Mouse (Mus musculus) G1E (cell line): ENCODE data around the gene Slc22a18. TPM values are rescaled to one million over a fixed set of nuclear protein-coding genes. Genes with fewer than 3 reads are reported as not detected.

Experiments used
- ATAC-seq: 2 replicates; pipeline ENCODE4 v1.8.0; 2016; ENCODE audit warnings: mild to moderate bottlenecking; ENCODE audit not compliant: insufficient number of reproducible peaks, poor library complexity, low FRiP score, severe bottlenecking; ENCODE audit errors: extremely low read depth
- DNase-seq: peaks from one replicate; pipeline ENCODE4 v3.0.0; 2012; ENCODE audit warnings: low spot score
- H3K27me3 ChIP-seq: 2 replicates; pipeline ENCODE4 v1.6.1; 2012; ENCODE audit warnings: mild to moderate bottlenecking, low read length, inconsistent platforms; ENCODE audit not compliant: insufficient read depth
- H3K36me3 ChIP-seq: replicated peaks from 2 replicates; pipeline ENCODE3; 2012; ENCODE audit warnings: mild to moderate bottlenecking, inconsistent platforms
- H3K4me1 ChIP-seq: 2 replicates; pipeline ENCODE4 v1.6.1; 2012; ENCODE audit warnings: low read depth, low read length, inconsistent platforms, mixed read lengths; ENCODE audit not compliant: insufficient read depth
- H3K4me3 ChIP-seq: 2 replicates; pipeline ENCODE4 v1.5.1; 2012; ENCODE audit warnings: low read depth, mild to moderate bottlenecking, inconsistent platforms, low read length, moderate library complexity, mixed read lengths
- H3K9me3 ChIP-seq: replicated peaks from 2 replicates; pipeline ENCODE4 v1.6.1; 2012; ENCODE audit warnings: inconsistent platforms
- CTCF ChIP-seq: IDR thresholded peaks from 2 replicates; pipeline ENCODE4 v1.5.1; 2012; ENCODE audit warnings: low read depth, low read length, inconsistent platforms, mixed read lengths
- GATA1 ChIP-seq: IDR thresholded peaks from 2 replicates; pipeline ENCODE4 v1.6.1; 2012; ENCODE audit warnings: borderline replicate concordance, low read length, inconsistent platforms, mixed read lengths
- GATA2 ChIP-seq: IDR thresholded peaks from 2 replicates; pipeline ENCODE4 v1.6.1; 2012; ENCODE audit warnings: low read depth, low read length, inconsistent platforms, borderline replicate concordance
- POLR2AphosphoS5 ChIP-seq: IDR thresholded peaks from 2 replicates; pipeline ENCODE4 v1.6.1; 2012; ENCODE audit warnings: low read depth, low read length, inconsistent platforms; ENCODE audit not compliant: insufficient replicate concordance
- TAL1 ChIP-seq: conservative IDR thresholded peaks from 2 replicates; pipeline ENCODE4 v1.6.1; 2012; ENCODE audit warnings: low read depth, low read length, inconsistent platforms, mixed read lengths
- polyA plus RNA-seq: library from polyadenylated mRNA; stranded (reverse); fragments of >175 nt; gene quantifications from 2 replicates; pipeline ENCODE4 v1.2.3, GENCODE M21; 2012
- total RNA-seq, 2 experiments: library from RNA; stranded (forward) in 1 of 2; stranded (reverse) in 1 of 2; fragments of 200-1000 nt in 1 of 2; fragments of >200 nt in 1 of 2; fragmentation: Nextera tagmentation in 1 of 2; gene quantifications; 2 replicates each; pipeline ENCODE4 v1.2.3; 2014 to 2017

Slc22a18 gene
- total and polyA plus RNA-seq, 3 experiments: 2.9 to 3.9 (median 3.4) TPM

DNA sequence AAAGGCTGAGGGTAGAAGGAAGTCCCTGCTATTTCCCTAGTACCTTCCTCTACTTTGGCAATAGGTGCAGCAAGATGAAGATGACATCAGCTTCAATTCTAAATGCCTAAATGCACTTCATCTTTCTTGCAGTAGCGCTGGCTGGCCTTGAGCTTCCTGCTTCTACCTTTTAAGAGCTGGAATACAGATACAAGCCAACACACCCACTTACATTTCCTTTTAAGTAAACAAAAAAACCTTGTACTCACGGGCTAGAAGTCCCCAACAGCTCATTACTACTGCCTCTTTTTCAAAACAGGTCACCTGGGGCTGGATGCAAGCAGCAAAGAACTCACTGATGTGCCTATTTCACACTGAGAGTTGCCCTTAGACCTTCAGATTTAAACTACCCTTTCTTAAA is 73.0 kb downstream of the Slc22a18 start:
- no peak for DNase-seq
- H3K27me3 ChIP-seq: no peaks in the 10 kb centered on the region

DNA sequence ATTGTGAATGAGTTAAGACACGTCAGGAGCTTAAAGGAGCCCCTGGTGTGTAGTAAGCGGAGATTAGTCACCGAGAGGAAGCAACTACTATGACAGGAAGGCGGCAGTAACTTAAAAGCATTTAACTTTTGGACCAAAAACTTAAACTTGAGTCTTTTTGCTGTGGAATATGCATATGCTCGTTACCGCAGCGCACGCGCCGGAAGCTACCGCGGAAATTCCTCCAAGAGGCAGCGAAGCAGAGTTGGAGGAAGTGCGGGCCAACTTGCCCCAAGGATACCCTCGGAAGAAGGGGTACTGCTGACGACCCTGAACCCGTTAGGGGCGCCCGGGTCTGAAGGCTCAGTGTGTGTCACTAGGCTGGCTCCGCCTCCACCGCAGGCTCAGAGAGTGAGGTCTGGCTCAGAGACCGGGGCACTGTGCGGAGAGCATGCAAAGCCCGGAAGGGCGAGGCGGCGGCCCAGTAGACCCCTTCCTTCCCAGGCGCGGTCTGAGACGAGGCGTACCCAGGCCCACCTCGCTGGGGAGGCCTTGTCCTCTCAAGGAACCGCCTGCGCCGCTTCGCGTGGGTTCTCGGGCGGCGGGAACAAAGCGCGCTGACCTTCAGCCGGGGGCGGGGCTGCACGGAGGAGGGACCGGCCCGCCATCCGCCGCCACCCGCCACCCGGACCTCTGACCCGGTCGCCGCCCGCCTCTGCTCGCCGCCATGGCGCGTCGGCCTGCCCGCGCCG is 74.9 kb downstream of the Slc22a18 start:
- H3K4me1 ChIP-seq: peaks cover 67% of the 10 kb centered on the region
- H3K27me3 ChIP-seq: no peaks in the 10 kb centered on the region
- peak overlapping the region; percentile 94 for H3K4me3 ChIP-seq
- peaks cover 50% of the 10 kb centered on the region for H3K36me3 ChIP-seq
- DNase-seq: no peak
- TF ChIP-seq GATA2: no peak
- no peak for TF ChIP-seq TAL1
- no peak for TF ChIP-seq GATA1
- no peak for TF ChIP-seq CTCF
- no peak for TF ChIP-seq POLR2AphosphoS5
- ATAC-seq: peak; percentile 18; the same call in 1 of the 2 replicates
- no peaks in the 10 kb centered on the region for H3K9me3 ChIP-seq

More for the DNA sequence above, 73.0 kb downstream of the Slc22a18 start:
- TF ChIP-seq CTCF (no peak), GATA1 (no peak), TAL1 (no peak), GATA2 (no peak), POLR2AphosphoS5 (no peak)
- no peak for ATAC-seq
- no peak overlapping the region; the same call in 1 of the 2 replicates for H3K4me3 ChIP-seq
- H3K9me3 ChIP-seq: no peaks in the 10 kb centered on the region
- H3K4me1 ChIP-seq: peaks cover 71% of the 10 kb centered on the region
- peaks cover 50% of the 10 kb centered on the region for H3K36me3 ChIP-seq

Other genes starting within 250 kb of the Slc22a18 start
- not detected in 2 replicates for gene Cdkn1c, start 12.7 kb upstream of the Slc22a18 start, total RNA-seq (2014; fragmentation: Nextera tagmentation)
- 0.06 TPM in 1 of 2 replicates, not detected in the other for gene Cdkn1c, start 12.7 kb upstream of the Slc22a18 start, total RNA-seq (2017)
- 0.03 and 0.15 TPM in 2 replicates for gene Cdkn1c, start 12.7 kb upstream of the Slc22a18 start, polyA plus RNA-seq
- gene Phlda2, start 29.4 kb downstream of the Slc22a18 start, total RNA-seq (2014; fragmentation: Nextera tagmentation): 2.1 and 6.4 TPM in 2 replicates
- gene Phlda2, start 29.4 kb downstream of the Slc22a18 start, total RNA-seq (2017): 3.2 and 3.8 TPM in 2 replicates
- gene Phlda2, start 29.4 kb downstream of the Slc22a18 start, polyA plus RNA-seq: 18.7 and 22.1 TPM in 2 replicates
- 96.6 and 138 TPM in 2 replicates for gene Nap1l4, start 75.4 kb downstream of the Slc22a18 start, total RNA-seq (2014; fragmentation: Nextera tagmentation)
- 146 and 158 TPM in 2 replicates for gene Nap1l4, start 75.4 kb downstream of the Slc22a18 start, total RNA-seq (2017)
- gene Nap1l4, start 75.4 kb downstream of the Slc22a18 start, polyA plus RNA-seq: 59.5 and 84.7 TPM in 2 replicates
- gene Cars, start 126.4 kb downstream of the Slc22a18 start, total RNA-seq (2014; fragmentation: Nextera tagmentation): 58.2 and 74.8 TPM in 2 replicates
- gene Cars, start 126.4 kb downstream of the Slc22a18 start, total RNA-seq (2017): 41.3 and 54.5 TPM in 2 replicates
- 46.4 and 80.5 TPM in 2 replicates for gene Cars, start 126.4 kb downstream of the Slc22a18 start, polyA plus RNA-seq
- 0.38 TPM in 1 of 2 replicates, not detected in the other for gene Tnfrsf26, start 155.0 kb downstream of the Slc22a18 start, total RNA-seq (2014; fragmentation: Nextera tagmentation)
- gene Tnfrsf26, start 155.0 kb downstream of the Slc22a18 start, total RNA-seq (2017): 0.17 and 0.38 TPM in 2 replicates
- not detected in 2 replicates for gene Tnfrsf26, start 155.0 kb downstream of the Slc22a18 start, polyA plus RNA-seq
- not detected in 2 replicates for gene Tnfrsf22, start 175.9 kb downstream of the Slc22a18 start, total RNA-seq (2014; fragmentation: Nextera tagmentation)
- 0.11 and 0.12 TPM in 2 replicates for gene Tnfrsf22, start 175.9 kb downstream of the Slc22a18 start, total RNA-seq (2017)
- gene Tnfrsf22, start 175.9 kb downstream of the Slc22a18 start, polyA plus RNA-seq: not detected in 2 replicates
- not detected in 2 replicates for gene Tnfrsf23, start 212.1 kb downstream of the Slc22a18 start, total RNA-seq (2014; fragmentation: Nextera tagmentation)
- gene Tnfrsf23, start 212.1 kb downstream of the Slc22a18 start, total RNA-seq (2017): 0.16 and 0.17 TPM in 2 replicates
- not detected in 2 replicates for gene Tnfrsf23, start 212.1 kb downstream of the Slc22a18 start, polyA plus RNA-seq